Mouse (Mus musculus): ENCODE data around the gene Wdfy4.

DNA sequence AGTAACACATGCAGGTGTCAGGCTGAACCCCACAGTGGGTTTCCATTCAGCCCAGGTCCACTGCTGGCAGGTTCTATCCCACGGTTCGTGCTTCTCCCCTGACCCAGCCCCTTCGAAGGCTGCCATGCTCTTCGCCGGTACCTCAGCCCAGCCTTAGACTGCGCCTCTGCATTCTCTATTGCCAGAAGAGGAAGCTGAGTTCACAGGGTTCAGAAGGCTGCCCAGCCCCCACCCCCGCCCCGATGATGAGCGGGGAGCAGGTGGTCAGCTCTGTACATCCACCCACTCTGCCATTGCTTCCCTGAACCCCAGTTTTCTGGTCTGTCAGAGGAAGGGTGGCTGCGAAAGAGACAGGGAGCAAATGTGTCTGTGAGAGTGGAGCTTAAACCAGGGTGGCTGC, 185.8 kb downstream of the Wdfy4 start:
- TF ChIP-seq EP300 (IDR thresholded peaks at IDR 0.05; ENCODE audit: low read depth) (no peak), CTCF (IDR thresholded peaks at IDR 0.05; ENCODE audit: low read depth) (no peak)
